Comparison of ENCODE assay signal across 8 mouse cellular contexts in the genomic region with DNA sequence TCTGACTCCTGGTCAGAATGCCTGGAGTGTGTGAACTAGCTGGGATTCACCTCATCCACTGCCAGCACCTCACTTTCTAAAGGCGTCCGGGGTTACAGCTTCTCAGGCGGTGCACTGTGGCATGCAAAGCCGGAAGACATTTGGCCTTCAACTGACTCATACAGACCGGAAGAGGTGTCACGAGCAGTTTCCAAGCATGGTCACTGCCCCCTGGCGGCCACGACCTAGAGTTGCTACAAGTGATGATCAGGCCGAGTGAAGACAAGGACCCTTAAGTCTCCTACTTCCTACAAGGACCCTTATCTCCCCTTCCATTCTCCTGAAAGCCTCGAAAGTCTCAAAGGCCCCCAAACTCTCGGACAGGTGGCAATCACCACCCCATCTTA. TPM values are rescaled to one million over a fixed set of nuclear protein-coding genes. Genes with fewer than 3 reads are reported as not detected.
DNase-seq lines count a peak whose midpoint lies in the region; ATAC-seq and TF ChIP-seq lines count a peak whose summit lies in the region.

No protein-coding gene starts in this region.

- peak; percentile 86 for TF ChIP-seq CTCF in cortical plate, adult 2 months (IDR thresholded peaks at IDR 0.05; ENCODE audit: extremely low read depth, insufficient read depth, low read length)

- peak overlapping the region; percentile 54 for H3K4me3 ChIP-seq in cortical plate, adult 2 months (ENCODE audit: insufficient read depth, low read length)

- peak; percentile 64 to 72 for DNase-seq in gastrocnemius, adult 8-10 months (ENCODE audit: low spot score in 2 of 2)
- peak; percentile 84 for DNase-seq in hindlimb bud, embryonic 11.5 days (ENCODE audit: extremely low spot score, low read depth, low spot score)
- peak; percentile 67 to 81 for DNase-seq in left cerebral cortex, adult 8-10 months (ENCODE audit: low spot score in 2 of 2)
- DNase-seq in right cerebral cortex, adult 18-20 months, result peak; percentile 85
- DNase-seq in urinary bladder, postnatal 25 days (ENCODE audit: low spot score), result peak; percentile 72

- peak overlapping the region; percentile 86 for H3K27ac ChIP-seq in cortical plate, adult 2 months (ENCODE audit: insufficient read depth, low read length)

- ATAC-seq in activated CD4-positive, CD25-positive, alpha-beta regulatory T cell, adult 4 months, result peak; percentile 93
- peak; percentile 86 for ATAC-seq in megakaryocyte, adult 5-6 weeks (ENCODE audit: poor library complexity, severe bottlenecking)

- H3K4me1 ChIP-seq in cortical plate, adult 2 months (ENCODE audit: control insufficient read depth, insufficient read depth, low read length), result peaks cover 7% of the 10 kb centered on the region; the same call in 1 of the 2 replicates

- peak; percentile 62 for TF ChIP-seq POLR2A in cortical plate, adult 2 months (IDR thresholded peaks at IDR 0.05; ENCODE audit: extremely low read depth, insufficient read depth, low read length)

RNA-seq across cellular contexts. Expression of a gene that starts 3.7 kb away (rescaled TPM):
- polyA plus RNA-seq in activated CD4-positive, CD25-positive, alpha-beta regulatory T cell, adult 4 months (2017; shearing (Covaris generic)), result 100 to 1,000 TPM; 111 to 136 TPM
- polyA plus RNA-seq in cortical plate, adult 2 months (2012; rRNA removed), result 120 and 138 TPM in 2 replicates
- 10 to 100 TPM; 24.6 to 38.4 (median 28.5) TPM for total RNA-seq in gastrocnemius, adult 8-10 months (2022)
- 10 to 100 TPM; 53.5 to 80.6 (median 63.6) TPM for total RNA-seq in left cerebral cortex, adult 8-10 months (2022)
- total RNA-seq in megakaryocyte, adult 5-6 weeks (2015), result 86.0 and 103 TPM in 2 replicates
- total RNA-seq in megakaryocyte, adult 5-6 weeks (2017), result 65.2 and 79.3 TPM in 2 replicates

RNA-seq across cellular contexts. Expression of a gene that starts 10.7 kb away (rescaled TPM):
- 10 to 100 TPM; 69.3 to 69.5 TPM for polyA plus RNA-seq in activated CD4-positive, CD25-positive, alpha-beta regulatory T cell, adult 4 months (2017; shearing (Covaris generic))
- 34.7 and 35.6 TPM in 2 replicates for polyA plus RNA-seq in cortical plate, adult 2 months (2012; rRNA removed)
- 10 to 100 TPM; 28.8 to 35.0 (median 32.6) TPM for total RNA-seq in gastrocnemius, adult 8-10 months (2022)
- 10 to 100 TPM; 54.0 to 60.9 (median 56.7) TPM for total RNA-seq in left cerebral cortex, adult 8-10 months (2022)
- 13.3 and 15.1 TPM in 2 replicates for total RNA-seq in megakaryocyte, adult 5-6 weeks (2015)
- total RNA-seq in megakaryocyte, adult 5-6 weeks (2017), result 68.0 and 68.1 TPM in 2 replicates

RNA-seq across cellular contexts. Expression of a gene that starts 11.6 kb away (rescaled TPM):
- polyA plus RNA-seq in activated CD4-positive, CD25-positive, alpha-beta regulatory T cell, adult 4 months (2017; shearing (Covaris generic)), result 10 to 100 TPM; 20.3 to 26.9 TPM
- 64.1 and 76.1 TPM in 2 replicates for polyA plus RNA-seq in cortical plate, adult 2 months (2012; rRNA removed)
- 10 to 100 TPM; 15.4 to 21.2 (median 19.3) TPM for total RNA-seq in gastrocnemius, adult 8-10 months (2022)
- 10 to 100 TPM; 68.9 to 94.3 (median 77.1) TPM for total RNA-seq in left cerebral cortex, adult 8-10 months (2022)
- total RNA-seq in megakaryocyte, adult 5-6 weeks (2015), result 3.6 and 4.7 TPM in 2 replicates
- total RNA-seq in megakaryocyte, adult 5-6 weeks (2017), result 8.1 and 9.9 TPM in 2 replicates

RNA-seq across cellular contexts. Expression of a gene that starts 18.0 kb away (rescaled TPM):
- 10 to 100 TPM in 1 of 2 experiments, 1 to 10 TPM in 1; 8.7 to 12.5 TPM for polyA plus RNA-seq in activated CD4-positive, CD25-positive, alpha-beta regulatory T cell, adult 4 months (2017; shearing (Covaris generic))
- polyA plus RNA-seq in cortical plate, adult 2 months (2012; rRNA removed), result 38.6 and 40.9 TPM in 2 replicates
- 1 to 10 TPM; 1.7 to 4.6 (median 3.7) TPM for total RNA-seq in gastrocnemius, adult 8-10 months (2022)
- 10 to 100 TPM; 19.6 to 22.3 (median 21.6) TPM for total RNA-seq in left cerebral cortex, adult 8-10 months (2022)
- 7.4 and 9.7 TPM in 2 replicates for total RNA-seq in megakaryocyte, adult 5-6 weeks (2015)
- total RNA-seq in megakaryocyte, adult 5-6 weeks (2017), result 2.3 and 2.8 TPM in 2 replicates

Comparison
In these comparisons a context has a peak if more than half of its experiments do, and no peak if none do; other contexts are left out.
1. Peak in every context shown above with its lines: DNase-seq, ATAC-seq, H3K4me3 ChIP-seq and H3K27ac ChIP-seq.